Mouse (Mus musculus) brain, adult 2 months (tissue): ENCODE data around the gene H2al1i.
"Not testable (repeated sequence)": the region's sequence is repeated elsewhere in the genome, so short reads cannot be mapped to it uniquely, and the experiment has no call there.

Experiments
- DNase-seq: peaks from one replicate; pipeline ENCODE4 v3.0.0; 2011; ENCODE audit warnings: low read depth, low spot score

The H2al1i gene

GRCm38 (mm10) chrX:11324359-11324758 lies at the start of gene H2al1i:
Gene H2al1i, plus strand, starts transcription at chrX:11324659.
- DNase-seq, result not testable (repeated sequence)

- no peak for DNase-seq
These were observed 47.4 kb upstream of the H2al1i start for GRCm38 (mm10) chrX:11277083-11277482.

- DNase-seq, result no peak
These were observed 43.7 kb upstream of the H2al1i start for GRCm38 (mm10) chrX:11280741-11281140.

- no peak for DNase-seq
These were observed 36.1 kb upstream of the H2al1i start for GRCm38 (mm10) chrX:11288306-11288882.

GRCm38 (mm10) chrX:11289244-11289643 lies 35.2 kb upstream of the H2al1i start:
- DNase-seq, result no peak

GRCm38 (mm10) chrX:11298957-11299356 lies 25.5 kb upstream of the H2al1i start, which contains the start of gene H2al1a:
Gene H2al1a, plus strand, starts transcription at chrX:11299257.
- not testable (repeated sequence) for DNase-seq

- DNase-seq, result not testable (repeated sequence)
These were observed 22.3 kb upstream of the H2al1i start, which contains the start of gene H2al1b for GRCm38 (mm10) chrX:11302132-11302531. Gene H2al1b, plus strand, starts transcription at chrX:11302432.

GRCm38 (mm10) chrX:11305355-11305754 lies 19.1 kb upstream of the H2al1i start, which contains the start of gene H2al1c:
Gene H2al1c, plus strand, starts transcription at chrX:11305655.
- not testable (repeated sequence) for DNase-seq

- not testable (repeated sequence) for DNase-seq
These were observed 15.9 kb upstream of the H2al1i start, which contains the start of gene H2al1d for GRCm38 (mm10) chrX:11308524-11308923. Gene H2al1d, plus strand, starts transcription at chrX:11308824.

- DNase-seq, result not testable (repeated sequence)
These were observed 12.8 kb upstream of the H2al1i start, which contains the start of gene H2al1e for GRCm38 (mm10) chrX:11311634-11312033. Gene H2al1e, plus strand, starts transcription at chrX:11311934.

- DNase-seq, result not testable (repeated sequence)
These were observed 9.6 kb upstream of the H2al1i start, which contains the start of gene H2al1f for GRCm38 (mm10) chrX:11314858-11315257. Gene H2al1f, plus strand, starts transcription at chrX:11315158.

GRCm38 (mm10) chrX:11317956-11318355 lies 6.5 kb upstream of the H2al1i start, which contains the start of gene H2al1g:
Gene H2al1g, plus strand, starts transcription at chrX:11318256.
- not testable (repeated sequence) for DNase-seq

- not testable (repeated sequence) for DNase-seq
These were observed 3.3 kb upstream of the H2al1i start, which contains the start of gene H2al1h for GRCm38 (mm10) chrX:11321192-11321591. Gene H2al1h, plus strand, starts transcription at chrX:11321492.

- not testable (repeated sequence) for DNase-seq
These were observed 3.1 kb downstream of the H2al1i start, which contains the start of gene H2al1j for GRCm38 (mm10) chrX:11327522-11327921. Gene H2al1j, plus strand, starts transcription at chrX:11327822.

GRCm38 (mm10) chrX:11345762-11346161 lies 21.3 kb downstream of the H2al1i start:
- DNase-seq, result peak; percentile 30

- peak; percentile 16 for DNase-seq
These were observed 22.3 kb downstream of the H2al1i start for GRCm38 (mm10) chrX:11346756-11347155.

- no peak for DNase-seq
These were observed 36.4 kb downstream of the H2al1i start for GRCm38 (mm10) chrX:11360823-11361222.

GRCm38 (mm10) chrX:11361261-11361660 lies 36.8 kb downstream of the H2al1i start:
- DNase-seq, result no peak

GRCm38 (mm10) chrX:11363890-11364289 lies 39.4 kb downstream of the H2al1i start:
- peak; percentile 71 for DNase-seq

GRCm38 (mm10) chrX:11365151-11365550 lies 40.7 kb downstream of the H2al1i start:
- DNase-seq, result no peak
